Mouse (Mus musculus): ENCODE results near the gene Magi1. TPM values are rescaled to one million over a fixed set of nuclear protein-coding genes. Genes with fewer than 3 reads are reported as not detected.

The Magi1 gene
- total and polyA plus RNA-seq, 3 experiments: 4.1 to 16.5 (median 14.0) TPM

DNA sequence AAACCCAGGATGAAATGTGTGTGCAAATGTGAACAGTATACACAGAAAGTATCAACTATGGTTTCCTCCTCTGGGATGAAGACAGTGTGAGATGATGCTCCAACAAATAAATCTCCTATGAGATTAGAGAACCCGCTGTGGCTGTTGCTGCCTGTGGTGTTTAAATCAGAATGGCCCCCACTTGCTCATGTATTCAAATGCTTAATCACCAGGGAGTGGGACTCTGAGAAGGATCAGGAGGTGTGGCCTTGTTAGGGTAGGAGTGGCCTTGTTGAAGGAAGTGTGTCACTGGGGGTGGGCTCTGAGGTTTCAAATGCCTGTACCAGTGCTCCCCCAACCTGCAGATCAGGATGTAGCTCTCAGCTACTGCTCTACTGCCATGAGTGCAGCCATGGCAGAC lies 410.2 kb downstream of the Magi1 start:
- Histone ChIP-seq H3K36me3 (ENCODE audit: control insufficient read depth, insufficient read depth, low read length) (no peaks in the 10 kb centered on the region), H3K27ac (no peak overlapping the region), H3K4me1 (ENCODE audit: control insufficient read depth, insufficient read depth, low read length) (no peaks in the 10 kb centered on the region; the same call in 1 of the 2 replicates), H3K4me3 (no peak overlapping the region), H3K9ac (ENCODE audit: low read depth, low read length) (no peak overlapping the region), H3K79me2 (replicated peaks; ENCODE audit: control insufficient read depth, insufficient read depth, low read length) (peaks cover 2% of the 10 kb centered on the region; the same call in 1 of the 2 replicates), H3K27me3 (ENCODE audit: control insufficient read depth, insufficient read depth, low read length) (no peaks in the 10 kb centered on the region)
- intact Hi-C loops (cut with DNase I): no loop called here
- TF ChIP-seq CTCF (IDR thresholded peaks at IDR 0.05) (no peak), EP300 (IDR thresholded peaks at IDR 0.05; ENCODE audit: insufficient read depth, low read depth, low read length) (no peak), POLR2A (IDR thresholded peaks at IDR 0.05; ENCODE audit: insufficient read depth, low read depth, low read length) (no peak)
- DNase-seq: no peak
- 83% methylated on average over 1 of the region's 1 CpGs for WGBS

DNA sequence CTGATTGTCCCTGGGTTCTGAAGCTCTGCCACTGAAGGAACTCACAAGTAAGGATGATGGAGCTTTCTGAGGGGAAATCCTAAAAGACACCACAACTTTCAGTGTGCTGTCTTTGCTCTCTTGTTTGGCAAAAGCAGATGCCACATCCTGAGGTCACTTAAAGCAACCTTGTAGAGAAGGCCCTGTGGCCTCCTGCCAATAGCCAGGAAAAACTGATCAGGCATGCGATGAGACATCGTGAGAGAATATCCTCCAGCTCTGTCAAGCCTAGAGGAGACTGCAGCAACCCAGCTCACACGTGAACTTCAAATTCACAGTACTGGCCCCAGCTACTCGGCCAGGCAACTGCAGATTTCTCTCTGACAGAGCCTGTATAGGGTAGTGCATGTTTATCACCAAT lies 412.2 kb downstream of the Magi1 start:
- H3K27me3 ChIP-seq (ENCODE audit: control insufficient read depth, insufficient read depth, low read length): no peaks in the 10 kb centered on the region
- TF ChIP-seq POLR2A (IDR thresholded peaks at IDR 0.05; ENCODE audit: insufficient read depth, low read depth, low read length) (no peak), EP300 (IDR thresholded peaks at IDR 0.05; ENCODE audit: insufficient read depth, low read depth, low read length) (no peak), CTCF (IDR thresholded peaks at IDR 0.05) (no peak)
- H3K4me1 ChIP-seq (ENCODE audit: control insufficient read depth, insufficient read depth, low read length): no peaks in the 10 kb centered on the region; the same call in 1 of the 2 replicates
- H3K36me3 ChIP-seq (ENCODE audit: control insufficient read depth, insufficient read depth, low read length): no peaks in the 10 kb centered on the region
- H3K4me3 ChIP-seq: no peak overlapping the region
- H3K27ac ChIP-seq: no peak overlapping the region
- intact Hi-C loops (cut with DNase I): no loop called here
- no peak for DNase-seq
- no peak overlapping the region for H3K9ac ChIP-seq (ENCODE audit: low read depth, low read length)
- peaks cover 2% of the 10 kb centered on the region; the same call in 1 of the 2 replicates for H3K79me2 ChIP-seq (replicated peaks; ENCODE audit: control insufficient read depth, insufficient read depth, low read length)
- WGBS: 28% methylated on average over 4 of the region's 4 CpGs

GRCm38 (mm10) chr6:93870023-93870422 lies 413.7 kb downstream of the Magi1 start:
- H3K27ac ChIP-seq: no peak overlapping the region
- 50% methylated on average over 5 of the region's 5 CpGs for WGBS
- intact Hi-C loops (cut with DNase I): no loop called here

DNA sequence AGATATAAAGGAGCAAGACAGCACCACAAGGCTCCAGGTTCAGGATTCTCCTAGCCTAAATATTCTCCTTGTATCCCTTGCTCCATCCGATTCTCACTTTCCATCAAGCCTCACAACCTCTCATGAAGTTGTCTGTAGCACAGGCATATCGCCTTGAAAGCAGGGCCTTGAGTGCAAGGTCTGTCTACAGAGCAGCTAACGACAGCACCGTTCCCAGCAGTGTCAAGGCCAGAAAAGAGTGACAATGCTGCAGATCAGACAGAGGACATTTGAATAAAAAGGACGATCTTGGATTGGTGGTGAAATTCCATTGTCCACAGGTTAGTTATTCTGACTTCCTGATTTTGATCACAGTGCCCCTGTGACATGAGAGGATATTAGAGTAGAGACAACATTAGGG lies 421.5 kb downstream of the Magi1 start:
- intact Hi-C loops (cut with DNase I): no loop called here
- H3K27ac ChIP-seq: no peak overlapping the region
- WGBS: 89% methylated on average over 5 of the region's 5 CpGs
- H3K4me3 ChIP-seq: no peak overlapping the region
- TF ChIP-seq EP300 (IDR thresholded peaks at IDR 0.05; ENCODE audit: insufficient read depth, low read depth, low read length): no peak
- TF ChIP-seq POLR2A (IDR thresholded peaks at IDR 0.05; ENCODE audit: insufficient read depth, low read depth, low read length): no peak
- no peak for TF ChIP-seq CTCF (IDR thresholded peaks at IDR 0.05)
- no peaks in the 10 kb centered on the region for H3K4me1 ChIP-seq (ENCODE audit: control insufficient read depth, insufficient read depth, low read length)
- H3K36me3 ChIP-seq (ENCODE audit: control insufficient read depth, insufficient read depth, low read length): no peaks in the 10 kb centered on the region
- no peak overlapping the region for H3K9ac ChIP-seq (ENCODE audit: low read depth, low read length)
- no peaks in the 10 kb centered on the region for H3K27me3 ChIP-seq (ENCODE audit: control insufficient read depth, insufficient read depth, low read length)
- no peak for DNase-seq
- no peaks in the 10 kb centered on the region for H3K79me2 ChIP-seq (replicated peaks; ENCODE audit: control insufficient read depth, insufficient read depth, low read length)

More at GRCm38 (mm10) chr6:93870023-93870422, 413.7 kb downstream of the Magi1 start:
- Histone ChIP-seq H3K4me1 (ENCODE audit: control insufficient read depth, insufficient read depth, low read length) (no peaks in the 10 kb centered on the region; the same call in 1 of the 2 replicates), H3K27me3 (ENCODE audit: control insufficient read depth, insufficient read depth, low read length) (no peaks in the 10 kb centered on the region), H3K79me2 (replicated peaks; ENCODE audit: control insufficient read depth, insufficient read depth, low read length) (peaks cover 2% of the 10 kb centered on the region; the same call in 1 of the 2 replicates), H3K36me3 (ENCODE audit: control insufficient read depth, insufficient read depth, low read length) (no peaks in the 10 kb centered on the region), H3K9ac (ENCODE audit: low read depth, low read length) (no peak overlapping the region), H3K4me3 (no peak overlapping the region)
- TF ChIP-seq EP300 (IDR thresholded peaks at IDR 0.05; ENCODE audit: insufficient read depth, low read depth, low read length) (no peak), POLR2A (IDR thresholded peaks at IDR 0.05; ENCODE audit: insufficient read depth, low read depth, low read length) (no peak), CTCF (IDR thresholded peaks at IDR 0.05) (no peak)
- no peak for DNase-seq

DNA sequence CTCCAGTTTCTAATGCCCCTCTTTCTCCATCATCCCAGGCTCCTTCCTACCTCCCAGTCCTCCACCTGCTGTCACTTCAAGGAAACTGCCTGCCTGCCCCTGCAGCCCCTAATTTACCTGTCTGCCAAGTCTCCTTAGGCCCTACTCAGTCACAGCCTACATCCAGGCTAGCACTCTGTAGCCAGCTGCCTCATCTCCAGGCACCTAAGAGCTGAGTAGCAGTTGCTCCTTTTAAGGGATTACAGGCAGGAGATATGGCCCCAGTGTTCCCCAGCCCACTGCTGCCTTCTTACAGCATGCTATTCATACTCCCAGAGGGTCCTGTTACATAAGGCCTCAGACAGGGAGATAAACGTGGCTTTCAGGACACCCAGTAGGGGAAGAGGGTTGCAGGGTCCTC lies 426.9 kb downstream of the Magi1 start:
- H3K79me2 ChIP-seq (replicated peaks; ENCODE audit: control insufficient read depth, insufficient read depth, low read length): no peaks in the 10 kb centered on the region
- no peak for DNase-seq
- no peak overlapping the region for H3K4me3 ChIP-seq
- no peak for TF ChIP-seq EP300 (IDR thresholded peaks at IDR 0.05; ENCODE audit: insufficient read depth, low read depth, low read length)
- TF ChIP-seq CTCF (IDR thresholded peaks at IDR 0.05): no peak
- TF ChIP-seq POLR2A (IDR thresholded peaks at IDR 0.05; ENCODE audit: insufficient read depth, low read depth, low read length): no peak
- H3K9ac ChIP-seq (ENCODE audit: low read depth, low read length): no peak overlapping the region
- H3K36me3 ChIP-seq (ENCODE audit: control insufficient read depth, insufficient read depth, low read length): no peaks in the 10 kb centered on the region; the same call in 1 of the 2 replicates
- peaks cover 7% of the 10 kb centered on the region for H3K4me1 ChIP-seq (ENCODE audit: control insufficient read depth, insufficient read depth, low read length)
- no peak overlapping the region for H3K27ac ChIP-seq
- intact Hi-C loops (cut with DNase I): no loop called here
- no peaks in the 10 kb centered on the region for H3K27me3 ChIP-seq (ENCODE audit: control insufficient read depth, insufficient read depth, low read length)
- WGBS: 37% methylated on average over 1 of the region's 1 CpGs

GRCm38 (mm10) chr6:93855806-93856641 lies 427.7 kb downstream of the Magi1 start:
- Histone ChIP-seq H3K9ac (ENCODE audit: low read depth, low read length) (no peak overlapping the region), H3K4me3 (no peak overlapping the region), H3K27ac (no peak overlapping the region), H3K36me3 (ENCODE audit: control insufficient read depth, insufficient read depth, low read length) (no peaks in the 10 kb centered on the region; the same call in 1 of the 2 replicates), H3K4me1 (ENCODE audit: control insufficient read depth, insufficient read depth, low read length) (peaks cover 7% of the 10 kb centered on the region), H3K27me3 (ENCODE audit: control insufficient read depth, insufficient read depth, low read length) (no peaks in the 10 kb centered on the region), H3K79me2 (replicated peaks; ENCODE audit: control insufficient read depth, insufficient read depth, low read length) (no peaks in the 10 kb centered on the region)
- no peak for DNase-seq
- 37% methylated on average over 8 of the region's 8 CpGs for WGBS
- intact Hi-C loops (cut with DNase I): no loop called here
- TF ChIP-seq EP300 (IDR thresholded peaks at IDR 0.05; ENCODE audit: insufficient read depth, low read depth, low read length) (no peak), POLR2A (IDR thresholded peaks at IDR 0.05; ENCODE audit: insufficient read depth, low read depth, low read length) (no peak), CTCF (IDR thresholded peaks at IDR 0.05) (no peak)
